Mouse (Mus musculus) embryonic facial prominence, embryonic 11.5 days (tissue): ENCODE measurements around the gene Cdca7l. TPM values are rescaled to one million over a fixed set of nuclear protein-coding genes. Genes with fewer than 3 reads are reported as not detected.
"Not testable (repeated sequence)": the region's sequence is repeated elsewhere in the genome, so short reads cannot be mapped to it uniquely, and the experiment has no call there.

Experiments
- ATAC-seq: fragments of 200-750 bp; cut with Nextera tagmentation; replicated peaks from 2 replicates; pipeline ENCODE4 v1.8.0; 2017; ENCODE audit warnings: low read depth; ENCODE audit not compliant: insufficient number of reproducible peaks, low FRiP score, low TSS enrichment
- DNase-seq: peaks from one replicate; pipeline ENCODE4 v3.0.0-alpha.2; 2015; ENCODE audit warnings: low spot score
- H3K27ac ChIP-seq: fragments of 300-500 bp; sonication (generic); replicated peaks from 2 replicates; pipeline ENCODE4 v1.5.1; 2014; ENCODE audit warnings: mild to moderate bottlenecking, low read depth, low read length, control low read depth
- H3K27me3 ChIP-seq: fragments of 300-500 bp; sonication (generic); 2 replicates; pipeline ENCODE4 v1.6.1; 2014; ENCODE audit warnings: mild to moderate bottlenecking, low read length, moderate library complexity, mixed read lengths; ENCODE audit not compliant: control insufficient read depth, insufficient read depth
- H3K36me3 ChIP-seq: fragments of 300-500 bp; sonication (generic); replicated peaks from 2 replicates; pipeline ENCODE4 v1.6.1; 2014; ENCODE audit warnings: low read depth, mild to moderate bottlenecking, low read length, moderate library complexity, mixed read lengths; ENCODE audit not compliant: control insufficient read depth, insufficient read depth
- H3K4me1 ChIP-seq: fragments of 300-500 bp; sonication (generic); 2 replicates; pipeline ENCODE4 v1.6.1; 2014; ENCODE audit warnings: low read length, mixed read lengths; ENCODE audit not compliant: control insufficient read depth, insufficient read depth
- H3K4me2 ChIP-seq: fragments of 300-500 bp; sonication (generic); 2 replicates; pipeline ENCODE4 v1.6.1; 2014; ENCODE audit warnings: low read depth, mild to moderate bottlenecking, control low read depth, low read length, moderate library complexity
- H3K4me3 ChIP-seq: fragments of 300-500 bp; sonication (generic); 2 replicates; pipeline ENCODE4 v1.5.1; 2014; ENCODE audit warnings: low read depth, low read length, control low read depth
- H3K9ac ChIP-seq: fragments of 300-500 bp; sonication (generic); replicated peaks from 2 replicates; pipeline ENCODE4 v1.6.1; 2014; ENCODE audit warnings: mild to moderate bottlenecking, control low read depth, low read length
- H3K9me3 ChIP-seq: fragments of 300-500 bp; sonication (generic); replicated peaks from 2 replicates; pipeline ENCODE4 v1.6.1; 2016; ENCODE audit warnings: mild to moderate bottlenecking, low read length, inconsistent platforms, mixed read lengths; ENCODE audit not compliant: control insufficient read depth
- WGBS: fragments of 180-500 bp; shearing (Covaris S2); extraction: QIAGEN DNeasy Blood & Tissue Kit; methylation state at CpG from one replicate; pipeline ENCODE4 v1.1.7; 2014; 5-methylcytosine and 5-hydroxymethylcytosine counted together
- polyA plus RNA-seq: library from polyadenylated mRNA; unstranded; fragments of >200 nt; fragmentation: Nextera tagmentation; extraction: Ambion mirVana; gene quantifications from 2 replicates; pipeline ENCODE4 v1.2.1, GENCODE M21; 2014

Cdca7l gene
- polyA plus RNA-seq, 1 experiment from 2014 or later = 47.1 TPM

- Histone ChIP-seq H3K9ac (no peak overlapping the region), H3K36me3 (no peaks in the 10 kb centered on the region; the same call in none of the 2 replicates), H3K27me3 (no peaks in the 10 kb centered on the region), H3K4me1 (no peaks in the 10 kb centered on the region), H3K4me2 (no peak overlapping the region), H3K4me3 (no peak overlapping the region), H3K27ac (no peak overlapping the region), H3K9me3 (no peaks in the 10 kb centered on the region)
- 86% methylated on average over 5 of the region's 5 CpGs for WGBS
- ATAC-seq = no peak
- DNase-seq = no peak
These were observed 68.2 kb downstream of the Cdca7l start for GRCm38 (mm10) chr12:117872265-117872664.

GRCm38 (mm10) chr12:117878341-117878740 is 74.3 kb downstream of the Cdca7l start:
- no peaks in the 10 kb centered on the region for H3K27me3 ChIP-seq
- no peaks in the 10 kb centered on the region for H3K4me1 ChIP-seq
- ATAC-seq (no peak), DNase-seq (no peak)
- no peak overlapping the region for H3K4me2 ChIP-seq
- no peak overlapping the region for H3K27ac ChIP-seq
- 95% methylated on average over 13 of the region's 13 CpGs for WGBS
- H3K4me3 ChIP-seq = no peak overlapping the region
- H3K36me3 ChIP-seq = no peaks in the 10 kb centered on the region; the same call in 1 of the 2 replicates
- H3K9me3 ChIP-seq = no peaks in the 10 kb centered on the region
- no peak overlapping the region for H3K9ac ChIP-seq

- WGBS = 90% methylated on average over 2 of the region's 2 CpGs
These were observed 80.5 kb downstream of the Cdca7l start for GRCm38 (mm10) chr12:117884627-117885026.

GRCm38 (mm10) chr12:117887422-117887821 is 83.3 kb downstream of the Cdca7l start:
- Histone ChIP-seq H3K4me1 (no peaks in the 10 kb centered on the region), H3K27me3 (no peaks in the 10 kb centered on the region), H3K4me2 (no peak overlapping the region), H3K4me3 (no peak overlapping the region), H3K36me3 (no peaks in the 10 kb centered on the region), H3K9ac (no peak overlapping the region), H3K9me3 (no peaks in the 10 kb centered on the region), H3K27ac (no peak overlapping the region)
- ATAC-seq (no peak), DNase-seq (no peak)
- WGBS = 80% methylated on average over 3 of the region's 3 CpGs

More at GRCm38 (mm10) chr12:117884627-117885026, 80.5 kb downstream of the Cdca7l start:
- H3K36me3 ChIP-seq = no peaks in the 10 kb centered on the region
- no peak for ATAC-seq
- no peak overlapping the region for H3K4me2 ChIP-seq
- no peak for DNase-seq
- no peak overlapping the region for H3K27ac ChIP-seq
- H3K9me3 ChIP-seq = no peaks in the 10 kb centered on the region
- H3K4me1 ChIP-seq = no peaks in the 10 kb centered on the region
- no peak overlapping the region for H3K4me3 ChIP-seq
- no peaks in the 10 kb centered on the region for H3K27me3 ChIP-seq
- no peak overlapping the region for H3K9ac ChIP-seq

GRCm38 (mm10) chr12:117900798-117901197 is 96.7 kb downstream of the Cdca7l start:
- not testable (repeated sequence) for ATAC-seq, H3K27ac ChIP-seq, H3K9ac ChIP-seq, H3K4me1 ChIP-seq, H3K4me2 ChIP-seq, H3K4me3 ChIP-seq, H3K36me3 ChIP-seq, DNase-seq, H3K27me3 ChIP-seq, H3K9me3 ChIP-seq
- WGBS = no CpG with 5 or more reads among the region's 4 CpGs

GRCm38 (mm10) chr12:117901352-117901751 is 97.3 kb downstream of the Cdca7l start:
- not testable (repeated sequence) for H3K9ac ChIP-seq, H3K27me3 ChIP-seq, H3K4me3 ChIP-seq, H3K9me3 ChIP-seq, H3K36me3 ChIP-seq, H3K4me2 ChIP-seq, DNase-seq, H3K27ac ChIP-seq, H3K4me1 ChIP-seq, ATAC-seq
- WGBS = 50% methylated on average over 1 of the region's 4 CpGs

GRCm38 (mm10) chr12:117903671-117904070 is 99.6 kb downstream of the Cdca7l start:
- no peaks in the 10 kb centered on the region for H3K9me3 ChIP-seq
- no peaks in the 10 kb centered on the region for H3K4me1 ChIP-seq
- H3K4me2 ChIP-seq = no peak overlapping the region
- ATAC-seq (no peak), DNase-seq (no peak)
- WGBS = 93% methylated on average over 8 of the region's 8 CpGs
- H3K27me3 ChIP-seq = no peaks in the 10 kb centered on the region
- no peak overlapping the region for H3K27ac ChIP-seq
- no peak overlapping the region for H3K4me3 ChIP-seq
- H3K9ac ChIP-seq = no peak overlapping the region
- H3K36me3 ChIP-seq = no peaks in the 10 kb centered on the region

GRCm38 (mm10) chr12:117905232-117905840 is 101.2 kb downstream of the Cdca7l start:
- not testable (repeated sequence) for H3K27me3 ChIP-seq, H3K4me3 ChIP-seq, H3K9ac ChIP-seq, H3K4me2 ChIP-seq, H3K9me3 ChIP-seq, H3K4me1 ChIP-seq, H3K27ac ChIP-seq, DNase-seq, ATAC-seq, H3K36me3 ChIP-seq
- WGBS = 76% methylated on average over 4 of the region's 4 CpGs
